Mouse (Mus musculus) small intestine, adult 10 weeks (tissue): ENCODE results near the gene Syce2. TPM values are rescaled to one million over a fixed set of nuclear protein-coding genes. Genes with fewer than 3 reads are reported as not detected.

Source experiments
- polyA plus RNA-seq: library from polyadenylated mRNA; stranded (reverse); fragments of 350-450 nt; fragmentation: Illumina TruSeq; extraction: RNeasy Lipid Tissue Mini Kit (QIAGEN cat#74804); gene quantifications from one replicate; pipeline ENCODE4 v1.2.3, GENCODE M21; 2014; ENCODE audit warnings: low replicate concordance

Gene Syce2
- polyA plus RNA-seq = 10.3 TPM

GRCm38 (mm10) chr8:84871376-84872308 lies at the start of gene Syce2:
Gene Syce2, plus strand, starts transcription at chr8:84872111.

GRCm38 (mm10) chr8:84822723-84823122 lies 49.2 kb upstream of the Syce2 start, which contains the start of gene Dand5:
Gene Dand5, minus strand, starts transcription at chr8:84822823.

GRCm38 (mm10) chr8:84831490-84831889 lies 40.4 kb upstream of the Syce2 start, which contains the start of gene Gadd45gip1:
Gene Gadd45gip1, plus strand, starts transcription at chr8:84831522.

GRCm38 (mm10) chr8:84840248-84840999 lies 31.5 kb upstream of the Syce2 start, which contains the start of gene Rad23a:
Gene Rad23a, minus strand, starts transcription at chr8:84840665.

GRCm38 (mm10) chr8:84846722-84847572 lies 25.0 kb upstream of the Syce2 start, which contains the start of gene Calr:
Gene Calr, minus strand, starts transcription at chr8:84846934.

GRCm38 (mm10) chr8:84856864-84857441 lies 15.0 kb upstream of the Syce2 start, which contains the start of gene Farsa:
Gene Farsa, plus strand, starts transcription at chr8:84856989.

GRCm38 (mm10) chr8:84893709-84894134 lies 21.8 kb downstream of the Syce2 start, which contains the start of gene Gcdh:
Gene Gcdh, minus strand, starts transcription at chr8:84893921.

GRCm38 (mm10) chr8:84901752-84902151 lies 29.8 kb downstream of the Syce2 start, which contains the start of gene Klf1:
Gene Klf1, plus strand, starts transcription at chr8:84901928.

GRCm38 (mm10) chr8:84908421-84909161 lies 36.7 kb downstream of the Syce2 start, which contains the start of gene Dnase2a:
Gene Dnase2a, plus strand, starts transcription at chr8:84908560.

GRCm38 (mm10) chr8:84936962-84937546 lies 65.1 kb downstream of the Syce2 start, which contains the start of gene Mast1:
Gene Mast1, minus strand, starts transcription at chr8:84937359.

Other genes starting within 250 kb of the Syce2 start
- 3.3 TPM for gene Ier2, start 209.3 kb upstream of the Syce2 start, polyA plus RNA-seq
- 4.4 TPM for gene Trmt1, start 185.8 kb upstream of the Syce2 start, polyA plus RNA-seq
- 0.56 TPM for gene Nacc1, start 184.2 kb upstream of the Syce2 start, polyA plus RNA-seq
- gene Lyl1, start 170.7 kb upstream of the Syce2 start, polyA plus RNA-seq = not detected
- gene G430095P16Rik, start 149.1 kb upstream of the Syce2 start, polyA plus RNA-seq = not detected
- gene Nfix, start 71.8 kb upstream of the Syce2 start, polyA plus RNA-seq = 6.2 TPM
- gene Dand5, start 49.3 kb upstream of the Syce2 start, polyA plus RNA-seq = 0.89 TPM
- not detected for gene Gadd45gip1, start 40.6 kb upstream of the Syce2 start, polyA plus RNA-seq
- gene Rad23a, start 31.4 kb upstream of the Syce2 start, polyA plus RNA-seq = 1.3 TPM
- 432 TPM for gene Calr, start 25.2 kb upstream of the Syce2 start, polyA plus RNA-seq
- gene Farsa, start 15.1 kb upstream of the Syce2 start, polyA plus RNA-seq = 1.9 TPM
- gene Gcdh, start 21.8 kb downstream of the Syce2 start, polyA plus RNA-seq = 33.1 TPM
- gene Klf1, start 29.8 kb downstream of the Syce2 start, polyA plus RNA-seq = not detected
- 3.7 TPM for gene Dnase2a, start 36.4 kb downstream of the Syce2 start, polyA plus RNA-seq
- gene Mast1, start 65.2 kb downstream of the Syce2 start, polyA plus RNA-seq = not detected
- not detected for gene Rtbdn, start 74.9 kb downstream of the Syce2 start, polyA plus RNA-seq
- gene Gm49661, start 97.3 kb downstream of the Syce2 start, polyA plus RNA-seq = not detected
- gene Prdx2, start 97.5 kb downstream of the Syce2 start, polyA plus RNA-seq = 14.6 TPM
- 1.1 TPM for gene Rnaseh2a, start 97.7 kb downstream of the Syce2 start, polyA plus RNA-seq
- gene Junb, start 106.6 kb downstream of the Syce2 start, polyA plus RNA-seq = 1.7 TPM
- 34.3 TPM for gene Hook2, start 118.5 kb downstream of the Syce2 start, polyA plus RNA-seq
- not detected for gene Best2, start 142.4 kb downstream of the Syce2 start, polyA plus RNA-seq
- 3.8 TPM for gene Asna1, start 153.2 kb downstream of the Syce2 start, polyA plus RNA-seq
- 5.6 TPM for gene Trir, start 154.7 kb downstream of the Syce2 start, polyA plus RNA-seq
- gene Tnpo2, start 164.8 kb downstream of the Syce2 start, polyA plus RNA-seq = 3.5 TPM
- gene Fbxw9, start 187.9 kb downstream of the Syce2 start, polyA plus RNA-seq = 1.4 TPM
- not detected for gene Gm5741, start 195.9 kb downstream of the Syce2 start, polyA plus RNA-seq
- 17.0 TPM for gene Dhps, start 199.6 kb downstream of the Syce2 start, polyA plus RNA-seq
- 3.7 TPM for gene Wdr83os, start 208.6 kb downstream of the Syce2 start, polyA plus RNA-seq
- gene Wdr83, start 209.2 kb downstream of the Syce2 start, polyA plus RNA-seq = 2.0 TPM
- gene Man2b1, start 211.2 kb downstream of the Syce2 start, polyA plus RNA-seq = 3.0 TPM